Mouse (Mus musculus) ovary, adult 10 weeks (tissue): ENCODE measurements around the gene Vmn1r78. TPM values are rescaled to one million over a fixed set of nuclear protein-coding genes. Genes with fewer than 3 reads are reported as not detected.

Experiments used
- polyA plus RNA-seq: library from polyadenylated mRNA; stranded (reverse); fragments of 350-450 nt; fragmentation: Illumina TruSeq; extraction: RNeasy Lipid Tissue Mini Kit (QIAGEN cat#74804); gene quantifications from one replicate; pipeline ENCODE4 v1.2.3, GENCODE M21; 2014

The Vmn1r78 gene
- not detected for polyA plus RNA-seq

DNA sequence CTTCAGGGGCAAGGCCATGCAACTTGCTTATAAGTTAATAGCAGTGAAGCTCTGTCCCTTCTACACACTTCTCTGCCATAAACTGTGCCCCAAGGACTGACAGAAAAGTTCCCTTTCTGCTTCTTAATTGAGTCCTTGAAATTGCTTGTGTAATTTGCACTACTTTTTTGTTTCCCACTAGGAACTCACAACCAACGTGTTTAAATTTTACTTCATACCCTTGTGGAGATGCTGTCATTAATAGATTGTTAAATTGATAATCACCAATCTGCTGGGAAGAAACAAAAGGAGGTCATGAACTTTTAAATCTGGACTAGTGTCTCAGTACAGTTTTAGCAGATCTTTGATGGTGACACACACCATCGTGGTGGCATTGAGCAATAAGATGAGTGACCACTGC is at the start of gene Vmn1r78:
Gene Vmn1r78, plus strand, starts transcription at position 301 of the 400 bp plus-strand sequence.

DNA sequence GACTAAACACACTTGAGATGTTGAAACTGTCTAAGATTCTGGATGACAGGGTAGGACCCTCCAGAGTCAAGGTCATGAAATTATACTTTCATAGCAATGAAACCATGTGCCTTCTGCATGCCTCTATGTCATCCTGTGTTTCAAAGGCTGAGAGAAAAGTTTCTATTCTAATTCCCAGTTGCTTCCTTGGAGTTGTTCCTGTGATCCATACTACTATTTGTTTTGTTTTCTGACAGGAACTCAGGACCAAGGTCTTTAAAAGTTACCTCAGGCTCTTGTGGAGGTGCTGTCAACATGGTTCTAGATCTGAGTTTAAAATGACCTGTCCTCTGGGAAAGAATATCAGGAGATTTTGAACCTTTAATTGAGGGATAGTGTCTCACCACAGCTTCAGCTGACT is 20.9 kb downstream of the Vmn1r78 start, which contains the start of gene Vmn1r79:
Gene Vmn1r79, plus strand, starts transcription at position 301 of the 400 bp plus-strand sequence.

GRCm38 (mm10) chr7:12188986-12189385 is 38.9 kb downstream of the Vmn1r78 start, which contains the start of gene Vmn1r80:
TSS of gene Vmn1r80 (plus strand) at chr7:12189286.

Other genes with a start within 250 kb of the Vmn1r78 start
- 0.06 TPM for gene Vmn1r76, start 212.0 kb upstream of the Vmn1r78 start, polyA plus RNA-seq
- gene Vmn1r77, start 113.5 kb upstream of the Vmn1r78 start, polyA plus RNA-seq: not detected
- not detected for gene Vmn1r79, start 21.0 kb downstream of the Vmn1r78 start, polyA plus RNA-seq
- not detected for gene Vmn1r80, start 39.0 kb downstream of the Vmn1r78 start, polyA plus RNA-seq
- not detected for gene Vmn1r81, start 118.0 kb downstream of the Vmn1r78 start, polyA plus RNA-seq
- gene Vmn1r82, start 150.2 kb downstream of the Vmn1r78 start, polyA plus RNA-seq: not detected
- not detected for gene Vmn1r83, start 179.2 kb downstream of the Vmn1r78 start, polyA plus RNA-seq
- gene Vmn1r84, start 219.0 kb downstream of the Vmn1r78 start, polyA plus RNA-seq: not detected